Mouse (Mus musculus) brown adipose tissue, adult 24 weeks (tissue): ENCODE data around the gene Pex6. TPM values are rescaled to one million over a fixed set of nuclear protein-coding genes. Genes with fewer than 3 reads are reported as not detected.

Source experiments
- H3K27ac ChIP-seq: fragments of 200-500 bp; replicated peaks from 2 replicates; pipeline ENCODE4 v1.5.1; 2012; ENCODE audit warnings: low read depth, mild to moderate bottlenecking, low read length
- H3K4me1 ChIP-seq: fragments of 200-500 bp; 2 replicates; pipeline ENCODE4 v1.6.1; 2012; ENCODE audit warnings: low read length, mixed read lengths; ENCODE audit not compliant: control insufficient read depth, insufficient read depth, insufficient read length
- H3K4me3 ChIP-seq: fragments of 200-500 bp; 2 replicates; pipeline ENCODE4 v1.5.1; 2012; ENCODE audit warnings: low read depth, mild to moderate bottlenecking, low read length, moderate library complexity; ENCODE audit not compliant: insufficient read depth
- polyA plus RNA-seq: library from polyadenylated mRNA; stranded (reverse); fragments of >200 nt; gene quantifications from 2 replicates; pipeline ENCODE4 v1.2.4, GENCODE M21; 2012; ENCODE audit not compliant: missing spikeins, insufficient read depth, insufficient read length

The Pex6 gene
- polyA plus RNA-seq, 1 experiment: 42.3 TPM

- Histone ChIP-seq H3K4me3 (no peak overlapping the region), H3K4me1 (peaks cover 4% of the 10 kb centered on the region; the same call in 1 of the 2 replicates), H3K27ac (no peak overlapping the region)
These were observed 25.4 kb upstream of the Pex6 start for GRCm38 (mm10) chr17:46685913-46686312.

DNA sequence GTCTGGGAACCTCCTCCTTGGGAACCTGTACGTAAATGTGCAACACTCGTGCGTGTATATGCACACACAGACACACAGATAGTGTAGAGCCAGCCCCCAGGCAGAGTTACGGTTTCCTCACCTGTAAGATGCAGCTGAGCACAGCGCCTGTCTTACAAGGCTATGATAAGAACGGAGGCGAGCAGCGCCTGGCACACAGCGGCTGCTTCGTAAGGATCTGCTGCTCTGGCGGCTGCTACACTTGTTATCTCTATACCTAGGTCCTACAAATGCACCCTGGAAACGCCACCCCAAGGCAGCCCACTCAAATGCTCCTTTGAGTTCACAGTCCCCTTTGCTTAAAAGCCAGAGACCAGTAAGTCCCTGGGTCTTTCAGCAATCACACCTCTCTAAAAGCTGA is 20.6 kb upstream of the Pex6 start:
- H3K4me1 ChIP-seq: no peaks in the 10 kb centered on the region
- H3K27ac ChIP-seq: no peak overlapping the region
- H3K4me3 ChIP-seq: no peak overlapping the region

- Histone ChIP-seq H3K4me1 (no peaks in the 10 kb centered on the region), H3K4me3 (no peak overlapping the region), H3K27ac (no peak overlapping the region)
These were observed 19.9 kb upstream of the Pex6 start for GRCm38 (mm10) chr17:46691390-46691789.

DNA sequence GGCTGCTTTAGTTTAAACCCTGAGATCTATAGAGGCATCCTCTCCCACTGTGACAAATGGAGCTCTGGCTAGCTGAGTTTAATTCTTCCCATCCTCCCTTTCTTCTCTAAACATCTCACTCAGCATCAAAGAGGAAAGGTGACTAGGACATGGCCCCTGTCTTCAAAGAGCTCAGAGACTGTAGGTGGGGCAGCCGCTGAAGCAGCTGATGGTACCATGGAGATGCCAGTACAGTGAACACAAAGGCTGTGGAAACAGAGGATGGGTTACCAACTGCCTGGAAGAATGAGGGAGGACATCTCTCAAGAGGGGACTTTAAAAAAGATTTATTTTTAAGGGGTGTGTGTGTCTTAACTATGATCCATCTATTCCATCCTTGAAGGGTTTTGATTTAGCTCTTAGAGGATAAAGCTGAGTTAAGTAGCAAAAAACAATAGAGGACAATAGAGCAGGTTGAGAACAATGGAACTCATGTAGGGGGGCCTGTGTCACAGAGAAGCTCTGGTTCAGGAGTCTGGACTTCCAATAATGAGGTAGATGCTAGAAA is 16.7 kb upstream of the Pex6 start:
- no peaks in the 10 kb centered on the region for H3K4me1 ChIP-seq
- no peak overlapping the region for H3K4me3 ChIP-seq
- H3K27ac ChIP-seq: no peak overlapping the region

DNA sequence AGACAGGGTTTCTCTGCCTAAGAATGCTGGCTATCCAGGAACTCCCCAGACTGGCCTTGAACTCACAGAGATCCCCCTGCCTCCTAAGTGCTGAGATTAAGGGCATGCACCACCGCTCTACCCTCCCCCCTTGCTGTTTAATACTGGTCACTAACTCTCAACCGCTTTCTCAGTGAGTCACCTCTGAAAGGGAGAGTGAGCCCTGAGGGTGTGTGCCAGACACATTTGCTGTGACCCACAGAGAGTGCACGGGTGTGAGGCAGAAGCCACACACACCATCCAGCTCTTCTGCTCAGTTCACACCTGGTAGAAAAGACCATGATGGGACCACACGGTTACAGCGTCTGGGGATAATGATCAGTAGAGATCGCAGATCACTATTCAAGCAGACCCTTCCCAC is 12.7 kb upstream of the Pex6 start:
- Histone ChIP-seq H3K27ac (no peak overlapping the region), H3K4me1 (peaks cover 10% of the 10 kb centered on the region), H3K4me3 (no peak overlapping the region)

DNA sequence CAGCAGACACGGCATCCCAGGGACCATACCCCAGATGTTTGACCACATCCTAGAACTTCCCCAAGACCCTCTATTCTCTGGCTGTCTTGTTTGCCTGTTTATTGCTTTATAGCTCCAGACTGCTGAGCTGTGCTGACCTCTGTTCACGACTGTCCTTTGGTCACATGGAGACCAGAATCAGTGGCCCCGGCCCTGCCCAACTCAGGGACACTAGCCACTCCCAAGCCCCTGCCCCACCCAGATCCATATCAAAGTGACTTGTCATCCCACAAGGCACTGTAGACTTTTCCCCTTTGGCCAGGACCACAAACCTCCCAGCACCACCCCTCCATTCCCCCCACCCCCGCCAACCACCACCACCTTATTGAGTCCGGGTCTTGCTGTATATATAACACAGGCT is 12.0 kb upstream of the Pex6 start:
- H3K27ac ChIP-seq: no peak overlapping the region
- no peak overlapping the region for H3K4me3 ChIP-seq
- peaks cover 16% of the 10 kb centered on the region for H3K4me1 ChIP-seq

- H3K4me1 ChIP-seq: peaks cover 16% of the 10 kb centered on the region
- H3K27ac ChIP-seq: no peak overlapping the region
- H3K4me3 ChIP-seq: no peak overlapping the region
These were observed 11.4 kb upstream of the Pex6 start for GRCm38 (mm10) chr17:46699912-46700311.

- Histone ChIP-seq H3K27ac (no peak overlapping the region), H3K4me1 (peaks cover 20% of the 10 kb centered on the region), H3K4me3 (no peak overlapping the region)
These were observed 9.8 kb upstream of the Pex6 start for GRCm38 (mm10) chr17:46701489-46701888.

DNA sequence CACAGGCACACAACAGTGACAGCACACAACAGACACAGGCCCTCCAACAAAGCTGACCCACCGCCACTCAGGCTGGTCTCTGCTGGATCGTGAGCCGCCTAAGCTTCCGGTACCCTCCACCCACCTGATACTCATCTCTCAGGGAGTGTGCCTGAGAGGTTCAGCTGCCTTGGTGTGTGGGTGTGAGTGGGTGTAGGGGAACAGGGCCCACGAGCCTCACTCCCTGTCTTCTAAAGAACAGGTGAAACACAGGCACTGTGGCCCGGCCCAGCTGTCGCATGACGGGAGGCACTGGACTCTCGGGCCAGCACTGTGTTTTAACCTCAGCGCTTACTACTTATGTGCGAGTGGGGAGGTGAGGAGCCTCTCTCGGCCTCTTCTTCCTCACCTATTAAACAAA is 9.2 kb upstream of the Pex6 start:
- Histone ChIP-seq H3K27ac (no peak overlapping the region), H3K4me3 (no peak overlapping the region), H3K4me1 (peaks cover 20% of the 10 kb centered on the region)

DNA sequence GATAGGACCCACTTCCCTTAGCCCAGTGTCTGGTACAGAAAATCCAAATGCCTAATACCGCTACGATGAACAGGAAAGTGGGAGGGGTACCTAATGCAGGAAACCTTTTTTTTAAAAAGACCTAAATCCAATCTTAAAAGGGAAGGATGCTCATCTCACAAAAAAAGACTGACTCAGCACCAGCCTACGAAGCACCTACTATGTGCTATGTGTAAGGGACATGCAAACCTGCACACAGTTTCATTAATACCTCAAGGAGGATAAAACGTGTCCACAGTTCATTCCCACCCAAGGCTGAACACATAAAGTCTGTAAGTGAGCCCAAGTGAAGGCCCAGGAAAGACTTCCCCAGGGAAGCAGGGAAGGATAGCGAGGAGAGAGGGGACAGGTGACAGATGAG is 8.8 kb upstream of the Pex6 start:
- peaks cover 20% of the 10 kb centered on the region for H3K4me1 ChIP-seq
- H3K4me3 ChIP-seq: no peak overlapping the region
- no peak overlapping the region for H3K27ac ChIP-seq

DNA sequence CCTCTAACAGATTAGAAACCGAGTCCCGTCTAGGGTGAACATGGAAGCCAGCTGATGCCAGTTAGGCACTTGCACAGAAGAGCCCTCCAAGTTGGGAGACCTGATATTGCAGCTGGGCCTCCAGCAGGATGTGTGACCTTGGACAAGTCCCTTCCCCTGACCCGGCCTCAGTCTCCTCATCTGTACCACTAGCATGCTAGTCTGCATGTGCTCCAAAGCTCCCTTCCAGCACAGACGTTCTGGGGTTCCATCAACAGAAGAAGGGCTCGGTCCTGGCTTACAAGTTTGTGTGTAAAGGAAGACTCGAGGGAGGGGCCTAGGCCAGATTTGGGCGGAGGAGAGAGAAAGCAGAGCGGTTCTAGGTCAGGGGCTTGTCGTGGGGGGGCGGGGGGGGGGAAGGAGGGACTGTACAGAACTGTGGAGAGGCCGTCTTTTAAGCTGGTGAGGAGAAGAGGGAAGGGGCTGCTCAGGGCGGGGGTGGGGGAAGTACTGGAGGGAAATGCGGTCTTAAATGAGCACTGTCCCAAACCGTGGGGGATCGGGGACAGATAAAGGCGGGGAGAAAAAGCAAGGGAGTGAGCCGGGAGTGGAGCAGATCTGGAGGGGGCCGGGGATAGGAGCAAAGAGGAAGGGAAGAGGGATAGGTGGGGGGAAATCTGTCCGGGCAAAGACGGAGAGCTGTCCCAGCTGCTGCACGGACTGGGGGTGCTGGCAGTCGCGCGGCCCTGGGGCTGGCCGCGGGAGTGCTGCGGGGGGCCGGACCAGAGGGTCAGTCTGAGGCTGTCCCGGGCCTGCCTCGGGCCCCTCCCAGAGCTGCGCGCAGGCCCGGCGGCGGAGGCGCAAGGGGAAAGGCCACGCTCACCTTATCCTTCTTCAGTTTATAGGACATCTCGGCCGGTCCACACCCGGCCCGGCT is 7.0 kb upstream of the Pex6 start:
- H3K4me1 ChIP-seq: peaks cover 20% of the 10 kb centered on the region
- H3K27ac ChIP-seq: no peak overlapping the region
- H3K4me3 ChIP-seq: peak overlapping the region; percentile 93

DNA sequence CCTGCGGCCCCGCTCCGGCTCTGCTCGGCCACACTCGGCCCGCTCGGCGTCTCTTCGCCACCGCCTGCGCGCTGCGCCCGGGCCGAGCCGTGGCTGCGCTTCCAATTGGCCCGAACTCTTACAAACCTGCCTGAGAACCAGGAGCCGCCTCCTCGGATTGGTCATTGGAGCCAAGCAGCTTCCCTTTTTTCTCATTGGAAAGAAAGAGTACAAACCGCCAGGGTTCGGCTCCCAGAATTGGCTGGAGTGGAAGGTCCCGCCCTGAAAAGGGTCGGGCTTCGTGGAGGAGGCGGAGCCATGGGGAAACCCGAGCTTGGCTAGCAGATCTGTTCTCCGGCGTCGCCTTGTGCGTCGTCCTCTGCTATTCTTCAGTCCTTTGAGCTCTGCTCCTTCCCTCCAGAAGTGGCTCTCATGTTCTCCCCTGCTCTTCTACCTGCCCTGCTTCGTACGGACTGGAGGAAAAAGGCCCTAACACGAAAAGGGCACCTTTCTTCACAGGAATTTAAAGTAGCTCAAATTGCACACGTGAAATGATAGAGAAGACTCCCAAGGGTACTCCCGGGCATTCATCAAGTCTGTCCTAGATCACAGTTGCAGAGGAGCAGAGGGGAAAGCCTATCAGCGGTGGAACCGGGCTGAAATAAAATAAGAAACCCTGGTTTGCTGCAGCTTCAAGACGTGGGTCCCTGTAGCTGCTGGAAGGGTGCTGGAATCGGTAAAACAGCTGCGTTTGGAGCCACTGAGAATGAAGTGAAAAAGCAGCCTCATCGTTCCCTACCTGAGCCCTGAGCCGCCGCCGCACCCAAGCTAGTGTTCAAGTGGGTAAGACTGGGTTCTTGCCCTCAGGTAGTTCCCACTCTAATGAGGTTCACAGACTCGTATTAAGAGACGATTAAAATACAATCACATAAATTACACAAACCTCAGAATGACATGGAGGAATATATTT is 6.1 kb upstream of the Pex6 start, which contains the start of gene Ppp2r5d:
Gene Ppp2r5d (minus strand): TSS at position 225 of the 949 bp plus-strand sequence.
- peaks cover 20% of the 10 kb centered on the region for H3K4me1 ChIP-seq
- peak within 1 kb of the TSS; percentile 93 for H3K4me3 ChIP-seq
- peak within 1 kb of the TSS; percentile 33; the same call in 1 of the 2 replicates for H3K27ac ChIP-seq

GRCm38 (mm10) chr17:46706375-46707089 is 4.7 kb upstream of the Pex6 start:
- peaks cover 18% of the 10 kb centered on the region for H3K4me1 ChIP-seq
- no peak overlapping the region for H3K27ac ChIP-seq
- H3K4me3 ChIP-seq: no peak overlapping the region

GRCm38 (mm10) chr17:46711612-46712271 is 479 bp downstream of the Pex6 start:
- Histone ChIP-seq H3K4me1 (no peaks in the 10 kb centered on the region; the same call in 1 of the 2 replicates), H3K4me3 (peak overlapping the region; percentile 94), H3K27ac (peak overlapping the region; percentile 89)
